Mouse (Mus musculus) gonadal fat pad, adult 2 months (tissue): ENCODE measurements around the gene Slc16a12. TPM values are rescaled to one million over a fixed set of nuclear protein-coding genes. Genes with fewer than 3 reads are reported as not detected.
"Not testable (repeated sequence)": the region's sequence is repeated elsewhere in the genome, so short reads cannot be mapped to it uniquely, and the experiment has no call there.

Experiments used
- DNase-seq: peaks from one replicate; pipeline ENCODE4 v3.0.0-alpha.2; 2012; ENCODE audit warnings: low read depth
- polyA plus RNA-seq: library from polyadenylated mRNA; depleted of rRNA; stranded (reverse); fragments of >200 nt; gene quantifications from 2 replicates; pipeline ENCODE4 v1.2.3, GENCODE M21; 2012; rRNA removed

Slc16a12 gene
- polyA plus RNA-seq, 1 experiment, result 18.0 TPM

- no peak for DNase-seq
Observed at GRCm38 (mm10) chr19:34666127-34666526, 81.0 kb downstream of the Slc16a12 start.

- no peak for DNase-seq
Observed at GRCm38 (mm10) chr19:34662740-34663139, 84.3 kb downstream of the Slc16a12 start.

- peak; percentile 46 for DNase-seq
Observed at GRCm38 (mm10) chr19:34662067-34662507, 85.0 kb downstream of the Slc16a12 start.

- DNase-seq, result no peak
Observed at GRCm38 (mm10) chr19:34656511-34657298, 90.4 kb downstream of the Slc16a12 start.

GRCm38 (mm10) chr19:34655227-34655805 is 91.8 kb downstream of the Slc16a12 start:
- no peak for DNase-seq

- no peak for DNase-seq
Observed at GRCm38 (mm10) chr19:34650997-34651396, 96.1 kb downstream of the Slc16a12 start.

- DNase-seq, result no peak
Observed at GRCm38 (mm10) chr19:34650276-34650675, 96.8 kb downstream of the Slc16a12 start.

GRCm38 (mm10) chr19:34647630-34648029 is 99.5 kb downstream of the Slc16a12 start:
- not testable (repeated sequence) for DNase-seq

GRCm38 (mm10) chr19:34642616-34643015 is 104.5 kb downstream of the Slc16a12 start:
- no peak for DNase-seq

GRCm38 (mm10) chr19:34640623-34641022 is 106.5 kb downstream of the Slc16a12 start, which contains the start of the genes Ifit1bl2 and Ifit1:
Ifit1bl2 (minus strand) TSS chr19:34640743.
Ifit1 (plus strand) TSS chr19:34640871.
- no peak for DNase-seq

GRCm38 (mm10) chr19:34636933-34637557 is 110.0 kb downstream of the Slc16a12 start:
- DNase-seq, result no peak

- DNase-seq, result no peak
Observed at GRCm38 (mm10) chr19:34633484-34633883, 113.6 kb downstream of the Slc16a12 start.

- DNase-seq, result no peak
Observed at GRCm38 (mm10) chr19:34631487-34631886, 115.6 kb downstream of the Slc16a12 start.

- DNase-seq, result no peak
Observed at GRCm38 (mm10) chr19:34627496-34627895, 119.6 kb downstream of the Slc16a12 start.

- no peak for DNase-seq
Observed at GRCm38 (mm10) chr19:34624663-34625062, 122.4 kb downstream of the Slc16a12 start.

GRCm38 (mm10) chr19:34623781-34624180 is 123.3 kb downstream of the Slc16a12 start:
- DNase-seq, result no peak

GRCm38 (mm10) chr19:34620871-34621270 is 126.2 kb downstream of the Slc16a12 start:
- DNase-seq, result no peak

Other genes starting within 250 kb of the Slc16a12 start
- gene Lipa, start 219.8 kb downstream of the Slc16a12 start, polyA plus RNA-seq, result 25.4 and 31.3 TPM in 2 replicates
- gene Ifit2, start 196.6 kb downstream of the Slc16a12 start, polyA plus RNA-seq, result 1.5 TPM in 2 replicates
- gene Ifit3, start 163.8 kb downstream of the Slc16a12 start, polyA plus RNA-seq, result 4.1 TPM in 2 replicates
- gene Ifit1bl1, start 145.3 kb downstream of the Slc16a12 start, polyA plus RNA-seq, result 0.12 and 0.15 TPM in 2 replicates
- 1.0 and 1.1 TPM in 2 replicates for gene Ifit3b, start 139.3 kb downstream of the Slc16a12 start, polyA plus RNA-seq
- gene Ifit1bl2, start 106.5 kb downstream of the Slc16a12 start, polyA plus RNA-seq, result 0.03 and 0.10 TPM in 2 replicates
- 2.3 and 2.6 TPM in 2 replicates for gene Ifit1, start 106.4 kb downstream of the Slc16a12 start, polyA plus RNA-seq
- 3.0 and 8.0 TPM in 2 replicates for gene Pank1, start 132.2 kb upstream of the Slc16a12 start, polyA plus RNA-seq
- gene Kif20b, start 175.1 kb upstream of the Slc16a12 start, polyA plus RNA-seq, result 0.12 and 0.19 TPM in 2 replicates